Comparison of ENCODE assay signal across 33 mouse cellular contexts in genomic region chr14:62935361-62935760, GRCm38 (mm10). TPM values are rescaled to one million over a fixed set of nuclear protein-coding genes. Genes with fewer than 3 reads are reported as not detected.
A peak's percentile ranks its signal among the peaks of the same experiment; 100 is the strongest.
DNase-seq lines count a peak whose midpoint lies in the region; ATAC-seq and TF ChIP-seq lines count a peak whose summit lies in the region.
"Had no signal": no experiment of that assay in that cellular context is flagged by ENCODE, and none has a peak within 500 bp of the region (broad histone marks: within the 10 kb centered on the region; RNA-seq: fewer than 3 reads in every experiment).

No protein-coding gene starts in this region.

- 75% methylated on average over 9 of the region's 9 CpGs for WGBS in heart, embryonic 12.5 days

- peak; percentile 75 for ATAC-seq in frontal cortex, adult (ENCODE audit: low TSS enrichment)
- ATAC-seq in heart, embryonic 12.5 days (ENCODE audit: insufficient number of reproducible peaks, low FRiP score), result no peak
- ATAC-seq: forebrain, embryonic 14.5 days; forebrain, postnatal 0 days; Patski had no signal

- H3K9ac ChIP-seq in heart, embryonic 12.5 days, result no peak overlapping the region
- H3K9ac ChIP-seq: embryonic facial prominence, embryonic 12.5 days; embryonic facial prominence, embryonic 15.5 days; forebrain, postnatal 0 days; hindbrain, embryonic 12.5 days; hindbrain, embryonic 15.5 days had no signal

- no peak overlapping the region for H3K4me3 ChIP-seq in layer of hippocampus, adult 2 months
- H3K4me3 ChIP-seq in heart, embryonic 12.5 days, result no peak overlapping the region
- H3K4me3 ChIP-seq: embryonic facial prominence, embryonic 12.5 days; embryonic facial prominence, embryonic 15.5 days; heart, adult 2 months; heart, embryonic 10.5 days; hindbrain, embryonic 12.5 days; hindbrain, embryonic 15.5 days had no signal

- peak overlapping the region; percentile 70 for H3K27ac ChIP-seq in layer of hippocampus, adult 2 months
- H3K27ac ChIP-seq in heart, embryonic 12.5 days (ENCODE audit: poor library complexity, severe bottlenecking), result no peak overlapping the region
- H3K27ac ChIP-seq: embryonic facial prominence, embryonic 12.5 days; embryonic facial prominence, embryonic 15.5 days; heart, adult 2 months; heart, embryonic 10.5 days; hindbrain, embryonic 12.5 days; hindbrain, embryonic 15.5 days had no signal

- H3K27me3 ChIP-seq in heart, embryonic 12.5 days (replicated peaks), result no peaks in the 10 kb centered on the region
- H3K27me3 ChIP-seq: CH12.LX; embryonic facial prominence, embryonic 12.5 days; embryonic facial prominence, embryonic 15.5 days; hindbrain, embryonic 12.5 days; hindbrain, embryonic 15.5 days; Patski had no signal

- no peak overlapping the region for H3K4me2 ChIP-seq in heart, embryonic 12.5 days
- H3K4me2 ChIP-seq: embryonic facial prominence, embryonic 12.5 days; embryonic facial prominence, embryonic 15.5 days; hindbrain, embryonic 12.5 days; hindbrain, embryonic 15.5 days had no signal

- no peak for TF ChIP-seq CTCF in layer of hippocampus, adult 2 months (conservative IDR thresholded peaks at IDR 0.05)

- no peaks in the 10 kb centered on the region for H3K4me1 ChIP-seq in heart, embryonic 12.5 days (replicated peaks)
- H3K4me1 ChIP-seq: embryonic facial prominence, embryonic 12.5 days; hindbrain, embryonic 12.5 days; hindbrain, embryonic 15.5 days had no signal

- DNase-seq in frontal cortex, postnatal 25 days (ENCODE audit: low spot score in 2 of 2), result no peak
- peak; percentile 22 to 26 for DNase-seq in layer of hippocampus, adult 2 months (ENCODE audit: low spot score in 2 of 2)
- no peak for DNase-seq in layer of hippocampus, postnatal 25 days (ENCODE audit: extremely low spot score in 1 of 2, low spot score in 1 of 2)
- peak; percentile 46 for DNase-seq in brain, adult 2 months (ENCODE audit: low read depth, low spot score)
- peak; percentile 19 to 24 for DNase-seq in layer of hippocampus, postnatal 36 days
- DNase-seq: adrenal gland, postnatal 10 days; adrenal gland, postnatal 36 days; cerebellum, adult 11-12 months; cerebellum, adult 8-10 months; cerebellum, postnatal 14 days; forebrain, postnatal 0 days; gastrocnemius, postnatal 10 days; gastrocnemius, postnatal 36 days; heart, adult 2 months had no signal

- peaks cover 4% of the 10 kb centered on the region; the same call in 1 of the 2 replicates for H3K9me3 ChIP-seq in heart, embryonic 12.5 days (replicated peaks)
- H3K9me3 ChIP-seq: embryonic facial prominence, embryonic 12.5 days; embryonic facial prominence, embryonic 15.5 days; G1E; hindbrain, embryonic 12.5 days; hindbrain, embryonic 15.5 days had no signal

- H3K36me3 ChIP-seq in heart, embryonic 12.5 days, result peaks cover 40% of the 10 kb centered on the region
- H3K36me3 ChIP-seq: hindbrain, embryonic 15.5 days had no signal

RNA-seq across cellular contexts. Expression of gene Defb48, which starts 48.9 kb away (rescaled TPM):
- total RNA-seq in layer of hippocampus, adult 2 months (2021), result not detected
- total RNA-seq in layer of hippocampus, postnatal 25 days (2021), result not detected
- not detected for total RNA-seq in layer of hippocampus, postnatal 36 days (2021)
- not detected in 2 replicates for polyA plus RNA-seq in heart, embryonic 12.5 days (2016; fragmentation: Nextera tagmentation; extraction: Ambion mirVana)
- total RNA-seq: adrenal gland, adult 18-20 months; adrenal gland, postnatal 10 days; adrenal gland, postnatal 36 days; CH12.LX; forebrain, postnatal 0 days; G1E; gastrocnemius, adult 18-20 months; gastrocnemius, postnatal 10 days; gastrocnemius, postnatal 36 days; granulocyte monocyte progenitor cell, adult 5-6 weeks; heart, adult 2 months; heart, postnatal 25 days; hematopoietic stem cell, adult 5-6 weeks had no signal
- polyA plus RNA-seq: embryonic facial prominence, embryonic 12.5 days; embryonic facial prominence, embryonic 15.5 days; forebrain, embryonic 11.5 days; forebrain, embryonic 14.5 days; forebrain, postnatal 0 days; G1E; heart, adult 2 months; heart, embryonic 10.5 days; heart, embryonic 14.5 days; heart, postnatal 0 days; hindbrain, embryonic 12.5 days; hindbrain, embryonic 15.5 days; Patski had no signal

Comparison
In these comparisons a context has a peak if more than half of its experiments do, and no peak if none do; other contexts are left out.
1. DNase-seq: peak in layer of hippocampus, adult 2 months (2 of 2), brain, adult 2 months (single experiment) and layer of hippocampus, postnatal 36 days (2 of 2); none in frontal cortex, postnatal 25 days (0 of 2) and layer of hippocampus, postnatal 25 days (0 of 2).